Mouse (Mus musculus): Measurements from ENCODE around the gene Cdc14a. TPM values are rescaled to one million over a fixed set of nuclear protein-coding genes. Genes with fewer than 3 reads are reported as not detected.

Gene Cdc14a
- total and polyA plus RNA-seq, 2 experiments from 2014 or later, result 3.1 to 4.1 TPM

DNA sequence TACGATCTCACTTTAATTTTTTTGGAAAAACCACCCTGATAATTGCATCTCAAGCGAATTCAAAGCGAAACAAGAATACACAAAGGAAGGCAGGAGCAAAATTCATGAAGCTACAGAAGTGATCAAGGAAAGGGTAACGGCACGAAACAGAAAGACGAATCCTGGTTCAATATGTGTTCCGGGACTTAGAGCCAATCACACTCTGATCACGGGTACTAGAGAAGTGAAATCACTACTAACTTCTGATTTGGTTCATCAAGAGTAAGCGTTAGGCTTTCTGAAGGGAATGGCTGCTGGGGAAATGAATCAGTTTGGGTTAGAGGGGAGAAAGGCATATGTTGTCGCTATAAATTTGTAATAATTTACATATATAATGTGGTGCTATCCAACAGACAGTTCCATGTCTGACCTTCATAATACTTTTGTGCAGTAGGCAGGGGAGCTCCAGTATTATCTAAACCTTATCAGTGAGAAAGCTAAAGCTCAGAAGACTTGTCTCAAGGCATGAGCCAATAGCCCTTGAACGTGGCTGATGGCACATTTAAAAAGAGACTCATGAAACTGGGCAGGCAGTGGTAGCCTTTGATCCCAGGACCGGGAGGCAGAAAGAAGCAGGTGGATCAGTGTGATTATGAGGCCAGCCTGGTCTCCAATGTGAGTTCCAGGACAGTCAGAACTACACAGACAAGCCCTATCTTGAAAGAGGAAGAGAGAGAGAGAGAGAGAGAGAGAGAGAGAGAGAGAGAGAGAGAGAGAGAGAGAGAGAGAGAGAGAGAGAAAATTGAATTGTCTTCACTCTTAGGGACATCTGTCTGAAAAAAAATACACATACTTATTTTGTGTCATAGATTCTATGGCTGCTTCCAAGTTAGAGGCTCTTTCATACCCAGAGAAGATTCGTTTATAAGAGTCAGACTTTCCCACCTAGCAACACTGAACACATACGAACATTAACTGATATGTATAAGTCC, 34.0 kb downstream of the Cdc14a start:
- H3K27ac ChIP-seq (ENCODE audit: low read depth, low read length), result no peak overlapping the region
- H3K9me3 ChIP-seq (ENCODE audit: low read length), result no peaks in the 10 kb centered on the region
- H3K4me3 ChIP-seq (ENCODE audit: low read depth, low read length), result no peak overlapping the region
- ATAC-seq (no peak), DNase-seq (no peak)
- H3K4me1 ChIP-seq (ENCODE audit: insufficient read depth), result no peaks in the 10 kb centered on the region
- no peak overlapping the region for H3K9ac ChIP-seq
- no peak for TF ChIP-seq CTCF (IDR thresholded peaks at IDR 0.05; ENCODE audit: low read depth)
- 85% methylated on average over 14 of the region's 14 CpGs for WGBS
- H3K4me2 ChIP-seq (ENCODE audit: low read depth), result no peak overlapping the region
- no peaks in the 10 kb centered on the region for H3K27me3 ChIP-seq (ENCODE audit: insufficient read depth, low read length)
- H3K36me3 ChIP-seq (ENCODE audit: insufficient read depth), result no peaks in the 10 kb centered on the region

DNA sequence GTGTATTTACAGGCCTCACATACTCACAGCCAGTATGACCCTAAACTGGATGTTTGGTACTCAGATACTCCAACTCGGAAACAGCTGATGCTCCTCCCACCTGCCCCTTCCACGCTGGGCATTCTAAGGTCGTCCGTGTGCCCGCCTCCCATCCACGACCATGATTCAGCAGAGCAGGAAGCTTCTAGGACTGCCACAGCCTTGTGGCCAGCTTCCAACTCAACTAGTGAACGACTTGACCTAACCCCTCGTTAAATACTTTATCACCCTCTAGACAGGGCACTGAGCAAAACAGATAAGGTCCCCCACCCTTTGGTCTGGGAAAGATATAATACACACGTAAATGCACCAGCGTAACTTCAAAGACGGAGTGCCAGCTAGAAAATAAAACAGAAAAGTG, 35.0 kb downstream of the Cdc14a start:
- H3K9ac ChIP-seq, result no peak overlapping the region
- H3K36me3 ChIP-seq (ENCODE audit: insufficient read depth), result no peaks in the 10 kb centered on the region
- no peaks in the 10 kb centered on the region for H3K27me3 ChIP-seq (ENCODE audit: insufficient read depth, low read length)
- no peak overlapping the region for H3K27ac ChIP-seq (ENCODE audit: low read depth, low read length)
- H3K4me3 ChIP-seq (ENCODE audit: low read depth, low read length), result no peak overlapping the region
- no peak for DNase-seq
- ATAC-seq, result no peak
- WGBS, result 70% methylated on average over 11 of the region's 11 CpGs
- no peaks in the 10 kb centered on the region for H3K4me1 ChIP-seq (ENCODE audit: insufficient read depth)
- TF ChIP-seq CTCF (IDR thresholded peaks at IDR 0.05; ENCODE audit: low read depth), result no peak
- H3K4me2 ChIP-seq (ENCODE audit: low read depth), result no peak overlapping the region
- no peaks in the 10 kb centered on the region for H3K9me3 ChIP-seq (ENCODE audit: low read length)

DNA sequence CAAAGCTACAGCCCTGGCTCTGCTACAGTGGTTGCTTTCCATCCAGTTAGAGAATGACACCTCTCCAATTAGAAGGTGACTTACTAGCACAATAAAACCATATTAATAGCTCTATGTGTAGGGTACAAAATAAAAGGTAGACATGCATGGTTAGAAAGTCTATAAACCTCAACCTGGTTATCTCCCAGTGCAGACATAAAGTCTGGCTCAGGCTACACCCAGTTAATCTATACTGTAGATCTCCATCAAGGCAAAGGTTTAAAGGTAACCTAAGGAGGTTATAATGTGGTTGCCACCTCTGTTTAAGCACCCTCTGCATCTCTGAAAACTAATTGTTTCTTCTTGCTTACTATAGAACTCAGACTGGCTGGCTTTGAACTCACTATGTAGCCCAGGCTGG, 36.9 kb downstream of the Cdc14a start:
- DNase-seq (no peak), ATAC-seq (no peak)
- H3K36me3 ChIP-seq (ENCODE audit: insufficient read depth), result no peaks in the 10 kb centered on the region
- H3K9ac ChIP-seq, result no peak overlapping the region
- no peak for TF ChIP-seq CTCF (IDR thresholded peaks at IDR 0.05; ENCODE audit: low read depth)
- H3K27ac ChIP-seq (ENCODE audit: low read depth, low read length), result no peak overlapping the region
- no peaks in the 10 kb centered on the region for H3K9me3 ChIP-seq (ENCODE audit: low read length)
- H3K4me3 ChIP-seq (ENCODE audit: low read depth, low read length), result no peak overlapping the region
- no peaks in the 10 kb centered on the region for H3K27me3 ChIP-seq (ENCODE audit: insufficient read depth, low read length)
- H3K4me2 ChIP-seq (ENCODE audit: low read depth), result no peak overlapping the region
- no peaks in the 10 kb centered on the region for H3K4me1 ChIP-seq (ENCODE audit: insufficient read depth)

DNA sequence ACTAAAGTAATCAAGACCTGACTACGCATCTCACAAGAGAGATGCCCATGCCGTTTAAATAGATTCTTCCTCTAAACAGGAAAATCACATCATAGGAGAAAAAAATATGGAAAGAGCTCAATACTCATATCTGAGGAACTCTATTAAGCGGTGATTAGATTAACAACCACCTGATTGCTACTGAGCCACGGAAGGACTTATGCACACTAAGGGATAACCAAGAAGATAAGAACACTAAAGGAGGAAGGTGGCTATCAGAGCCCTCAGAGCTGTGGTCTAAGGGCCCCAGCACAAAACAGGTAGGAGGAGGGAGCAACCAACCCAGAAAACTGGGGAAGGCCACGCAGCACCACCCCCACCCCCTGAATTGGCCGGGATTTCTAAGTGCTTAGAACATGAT, 37.5 kb downstream of the Cdc14a start:
- 90% methylated on average over 6 of the region's 6 CpGs for WGBS
- H3K27me3 ChIP-seq (ENCODE audit: insufficient read depth, low read length), result no peaks in the 10 kb centered on the region
- H3K27ac ChIP-seq (ENCODE audit: low read depth, low read length), result no peak overlapping the region
- H3K9ac ChIP-seq, result no peak overlapping the region
- H3K36me3 ChIP-seq (ENCODE audit: insufficient read depth), result no peaks in the 10 kb centered on the region
- H3K4me1 ChIP-seq (ENCODE audit: insufficient read depth), result no peaks in the 10 kb centered on the region
- DNase-seq (no peak), ATAC-seq (no peak)
- no peak for TF ChIP-seq CTCF (IDR thresholded peaks at IDR 0.05; ENCODE audit: low read depth)
- H3K4me3 ChIP-seq (ENCODE audit: low read depth, low read length), result no peak overlapping the region
- no peaks in the 10 kb centered on the region for H3K9me3 ChIP-seq (ENCODE audit: low read length)
- no peak overlapping the region for H3K4me2 ChIP-seq (ENCODE audit: low read depth)

DNA sequence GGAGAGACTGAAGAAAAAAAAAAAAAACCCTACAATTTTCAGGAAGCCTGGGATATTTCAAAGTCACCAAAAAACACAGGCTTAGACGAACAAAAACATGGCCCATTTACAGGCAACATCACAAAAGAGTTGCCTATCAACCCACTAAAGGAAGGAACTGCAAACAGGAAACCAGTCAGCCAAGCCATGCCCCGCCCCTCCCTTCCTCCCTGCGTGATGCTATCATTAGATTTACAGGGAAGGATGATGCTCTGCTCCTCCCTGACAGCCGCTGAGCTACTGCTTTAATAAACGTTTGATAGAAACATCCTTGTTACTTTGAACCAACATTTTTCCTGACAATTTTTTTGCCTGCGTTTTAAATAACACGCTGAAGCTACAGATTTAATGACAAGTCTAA, 39.5 kb downstream of the Cdc14a start:
- Histone ChIP-seq H3K27ac (ENCODE audit: low read depth, low read length) (no peak overlapping the region), H3K4me2 (ENCODE audit: low read depth) (no peak overlapping the region), H3K36me3 (ENCODE audit: insufficient read depth) (no peaks in the 10 kb centered on the region), H3K9ac (no peak overlapping the region), H3K4me3 (ENCODE audit: low read depth, low read length) (no peak overlapping the region), H3K9me3 (ENCODE audit: low read length) (no peaks in the 10 kb centered on the region), H3K27me3 (ENCODE audit: insufficient read depth, low read length) (no peaks in the 10 kb centered on the region), H3K4me1 (ENCODE audit: insufficient read depth) (no peaks in the 10 kb centered on the region)
- DNase-seq (no peak), ATAC-seq (no peak)
- WGBS, result 84% methylated on average over 7 of the region's 7 CpGs
- no peak for TF ChIP-seq CTCF (IDR thresholded peaks at IDR 0.05; ENCODE audit: low read depth)

DNA sequence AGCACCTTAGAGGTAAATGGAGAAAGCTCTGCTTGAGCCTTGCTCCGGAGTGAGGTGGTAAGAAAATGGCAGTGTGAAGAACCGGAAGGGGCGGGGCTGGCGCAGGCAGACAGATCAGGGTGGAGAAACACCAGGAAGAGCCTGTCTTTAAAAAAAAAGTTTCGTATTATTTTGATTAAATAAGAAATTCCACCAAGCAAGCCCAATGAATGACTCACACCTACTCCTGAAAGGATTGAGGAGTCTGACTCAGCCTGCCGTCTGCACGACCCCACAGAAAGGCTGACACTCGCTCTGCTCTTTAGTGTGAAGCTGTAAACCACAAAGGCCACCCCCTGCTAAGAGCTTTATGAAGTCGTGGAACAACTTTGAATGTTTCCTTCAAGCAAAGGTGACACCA, 43.5 kb downstream of the Cdc14a start:
- no peak overlapping the region for H3K4me3 ChIP-seq (ENCODE audit: low read depth, low read length)
- TF ChIP-seq CTCF (IDR thresholded peaks at IDR 0.05; ENCODE audit: low read depth), result no peak
- H3K27me3 ChIP-seq (ENCODE audit: insufficient read depth, low read length), result no peaks in the 10 kb centered on the region
- 55% methylated on average over 9 of the region's 9 CpGs for WGBS
- H3K9me3 ChIP-seq (ENCODE audit: low read length), result no peaks in the 10 kb centered on the region
- DNase-seq (no peak), ATAC-seq (0 out of 2 replicates have a peak, but pooled peaks have one; percentile 2)
- H3K4me2 ChIP-seq (ENCODE audit: low read depth), result no peak overlapping the region
- H3K9ac ChIP-seq, result no peak overlapping the region
- H3K4me1 ChIP-seq (ENCODE audit: insufficient read depth), result no peaks in the 10 kb centered on the region
- no peaks in the 10 kb centered on the region for H3K36me3 ChIP-seq (ENCODE audit: insufficient read depth)
- H3K27ac ChIP-seq (ENCODE audit: low read depth, low read length), result no peak overlapping the region

DNA sequence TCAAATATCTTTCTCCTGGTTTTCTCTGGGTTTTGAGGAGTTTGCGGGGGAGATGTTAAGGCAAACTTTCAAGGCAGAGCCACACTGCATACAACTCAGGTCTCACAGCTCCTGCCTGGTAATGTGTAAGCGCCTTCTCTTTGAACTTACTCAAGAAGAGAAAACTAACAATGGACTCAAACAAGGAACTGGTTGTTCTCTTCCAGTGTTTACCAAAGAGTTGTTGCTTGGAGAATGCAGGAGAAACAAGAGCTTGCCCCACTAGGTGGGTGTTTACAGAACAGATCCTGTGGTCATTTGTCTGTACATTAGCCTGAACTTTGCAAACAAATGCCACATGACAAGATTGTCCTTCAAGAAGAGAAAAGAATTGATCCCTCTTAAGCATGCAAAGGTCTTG, 48.4 kb downstream of the Cdc14a start:
- Histone ChIP-seq H3K9me3 (ENCODE audit: low read length) (no peaks in the 10 kb centered on the region), H3K4me3 (ENCODE audit: low read depth, low read length) (no peak overlapping the region), H3K27ac (ENCODE audit: low read depth, low read length) (no peak overlapping the region), H3K36me3 (ENCODE audit: insufficient read depth) (no peaks in the 10 kb centered on the region), H3K9ac (no peak overlapping the region), H3K27me3 (ENCODE audit: insufficient read depth, low read length) (no peaks in the 10 kb centered on the region), H3K4me1 (ENCODE audit: insufficient read depth) (no peaks in the 10 kb centered on the region), H3K4me2 (ENCODE audit: low read depth) (no peak overlapping the region)
- WGBS, result 89% methylated on average over 2 of the region's 2 CpGs
- DNase-seq (no peak), ATAC-seq (no peak)
- TF ChIP-seq CTCF (IDR thresholded peaks at IDR 0.05; ENCODE audit: low read depth), result no peak

Data from forebrain, postnatal 0 days (tissue).